Mouse (Mus musculus) testis, adult 2 months (tissue): ENCODE results near the gene Eif3f. TPM values are rescaled to one million over a fixed set of nuclear protein-coding genes. Genes with fewer than 3 reads are reported as not detected.

Source experiments
- H3K27ac ChIP-seq: fragments of 200-500 bp; 2 replicates; pipeline ENCODE4 v1.5.1; 2012; ENCODE audit warnings: low read depth, low read length; ENCODE audit not compliant: control insufficient read depth, insufficient read depth
- H3K27me3 ChIP-seq: fragments of 200-500 bp; 2 replicates; pipeline ENCODE4 v1.6.1; 2012; ENCODE audit warnings: mild to moderate bottlenecking, low read length, moderate library complexity; ENCODE audit not compliant: control insufficient read depth, insufficient read depth
- H3K36me3 ChIP-seq: fragments of 200-500 bp; 2 replicates; pipeline ENCODE4 v1.6.1; 2012; ENCODE audit warnings: mild to moderate bottlenecking, low read length; ENCODE audit not compliant: control insufficient read depth, insufficient read depth
- H3K4me1 ChIP-seq: fragments of 200-500 bp; 2 replicates; pipeline ENCODE4 v1.6.1; 2012; ENCODE audit warnings: low read length; ENCODE audit not compliant: control insufficient read depth, insufficient read depth
- H3K4me3 ChIP-seq: fragments of 200-500 bp; 2 replicates; pipeline ENCODE4 v1.5.1; 2012; ENCODE audit warnings: low read depth, mild to moderate bottlenecking, low read length, moderate library complexity, mixed read lengths; ENCODE audit not compliant: control insufficient read depth
- CTCF ChIP-seq: fragments of 200-500 bp; IDR thresholded peaks from 2 replicates; pipeline ENCODE4 v1.5.1; 2012; ENCODE audit warnings: low read depth, mild to moderate bottlenecking, inconsistent platforms, low read length, moderate library complexity; ENCODE audit not compliant: control insufficient read depth, insufficient read depth, insufficient replicate concordance
- POLR2A ChIP-seq: fragments of 200-500 bp; IDR thresholded peaks from 2 replicates; pipeline ENCODE4 v1.6.1; 2012; ENCODE audit warnings: low read depth, mild to moderate bottlenecking, inconsistent platforms, low read length, moderate library complexity; ENCODE audit not compliant: control insufficient read depth
- polyA plus RNA-seq: library from polyadenylated mRNA; depleted of rRNA; stranded (reverse); fragments of >200 nt; gene quantifications from 2 replicates; pipeline ENCODE4 v1.2.3, GENCODE M21; 2012

The Eif3f gene
- polyA plus RNA-seq, 1 experiment: 54.7 TPM

DNA sequence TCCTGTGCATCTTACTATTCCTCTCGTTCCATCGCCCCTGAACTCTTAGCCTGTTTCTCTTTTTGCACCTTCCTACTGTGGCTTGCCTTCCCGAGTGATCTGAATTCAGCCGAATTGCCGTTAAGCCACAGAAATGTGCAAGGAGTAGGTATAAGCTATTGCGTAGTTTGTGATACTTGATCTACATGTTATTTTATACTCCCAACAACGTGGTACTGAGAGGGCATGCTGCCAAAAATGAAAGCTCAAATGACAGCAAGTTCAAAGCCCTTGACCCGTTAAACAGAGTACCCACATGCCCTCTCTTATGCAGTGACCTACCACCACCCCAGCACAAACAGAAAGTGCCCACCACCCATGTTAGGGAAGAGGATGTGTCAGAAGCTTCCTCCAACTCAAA is 619 bp downstream of the Eif3f start:
- no peaks in the 10 kb centered on the region for H3K36me3 ChIP-seq
- peak overlapping the region; percentile 98 for H3K4me3 ChIP-seq
- peaks cover 4% of the 10 kb centered on the region for H3K4me1 ChIP-seq
- TF ChIP-seq CTCF (no peak), POLR2A (no peak)
- no peak overlapping the region for H3K27ac ChIP-seq
- no peaks in the 10 kb centered on the region for H3K27me3 ChIP-seq

DNA sequence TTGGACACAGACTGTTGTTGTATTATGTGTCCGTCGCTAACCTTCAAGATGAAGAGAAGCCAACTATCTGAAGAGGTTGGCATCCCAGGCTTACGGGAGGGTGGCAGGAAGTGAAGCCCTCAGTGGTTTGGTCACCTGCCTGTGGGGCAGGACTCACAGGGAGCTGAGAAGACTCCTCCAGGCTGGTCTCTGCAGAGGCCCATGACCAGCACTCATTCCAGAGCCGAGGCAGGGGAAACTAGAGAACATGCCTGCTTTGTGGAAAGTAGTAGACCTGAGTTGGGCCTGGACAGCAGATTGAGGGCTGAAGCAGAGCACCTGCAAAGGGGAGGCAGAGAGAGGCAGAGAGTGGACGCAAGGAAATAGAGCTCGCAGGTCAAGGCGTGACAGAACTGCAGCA is 1.2 kb downstream of the Eif3f start:
- no peak for TF ChIP-seq POLR2A
- TF ChIP-seq CTCF: no peak
- H3K27ac ChIP-seq: no peak overlapping the region
- H3K4me1 ChIP-seq: peaks cover 4% of the 10 kb centered on the region
- H3K27me3 ChIP-seq: no peaks in the 10 kb centered on the region
- peaks cover 3% of the 10 kb centered on the region for H3K36me3 ChIP-seq
- H3K4me3 ChIP-seq: no peak overlapping the region

DNA sequence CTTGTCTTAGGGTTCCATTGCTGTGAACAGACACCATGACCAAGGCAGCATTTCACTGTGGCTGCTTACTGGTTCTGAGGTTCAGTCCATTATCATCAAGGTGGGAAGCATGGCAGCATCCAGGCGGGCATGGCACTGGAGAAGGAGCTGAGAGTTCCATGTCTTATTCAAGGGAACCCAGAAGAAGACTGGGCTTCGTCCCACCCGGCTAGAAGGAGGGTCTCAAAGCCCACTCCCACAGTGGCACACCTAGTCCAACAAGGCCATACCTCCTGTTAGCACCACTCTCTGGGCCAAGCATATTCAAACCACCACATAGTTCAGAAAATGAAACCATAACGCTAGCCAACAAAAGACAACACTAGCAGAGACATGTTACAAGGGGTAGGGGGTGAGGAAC is 2.4 kb downstream of the Eif3f start:
- Histone ChIP-seq H3K4me3 (no peak overlapping the region), H3K4me1 (peaks cover 4% of the 10 kb centered on the region), H3K27me3 (no peaks in the 10 kb centered on the region), H3K27ac (no peak overlapping the region), H3K36me3 (peaks cover 3% of the 10 kb centered on the region)
- no peak for TF ChIP-seq POLR2A

DNA sequence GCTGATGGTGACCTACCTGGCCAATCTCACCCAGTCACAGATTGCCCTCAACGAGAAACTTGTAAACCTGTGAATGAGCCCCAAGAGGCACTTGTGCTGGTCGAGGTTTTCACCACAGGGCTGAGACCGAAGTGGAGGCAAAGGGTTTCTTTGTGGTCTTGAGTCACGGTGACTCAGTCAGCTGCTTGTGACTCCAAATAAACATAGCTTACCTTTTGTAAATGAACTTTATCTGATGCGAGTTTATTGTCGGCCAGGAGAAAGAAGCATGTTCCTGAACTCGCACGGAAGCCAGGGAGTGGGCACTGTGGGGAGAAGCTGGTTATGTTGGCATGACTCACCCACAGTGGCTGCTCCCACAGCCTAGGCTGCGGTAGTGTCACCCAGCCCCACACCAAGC is 7.2 kb downstream of the Eif3f start:
- TF ChIP-seq POLR2A: no peak
- TF ChIP-seq CTCF: no peak
- Histone ChIP-seq H3K36me3 (peaks cover 3% of the 10 kb centered on the region), H3K27ac (no peak overlapping the region), H3K4me1 (no peaks in the 10 kb centered on the region), H3K27me3 (no peaks in the 10 kb centered on the region), H3K4me3 (no peak overlapping the region)

DNA sequence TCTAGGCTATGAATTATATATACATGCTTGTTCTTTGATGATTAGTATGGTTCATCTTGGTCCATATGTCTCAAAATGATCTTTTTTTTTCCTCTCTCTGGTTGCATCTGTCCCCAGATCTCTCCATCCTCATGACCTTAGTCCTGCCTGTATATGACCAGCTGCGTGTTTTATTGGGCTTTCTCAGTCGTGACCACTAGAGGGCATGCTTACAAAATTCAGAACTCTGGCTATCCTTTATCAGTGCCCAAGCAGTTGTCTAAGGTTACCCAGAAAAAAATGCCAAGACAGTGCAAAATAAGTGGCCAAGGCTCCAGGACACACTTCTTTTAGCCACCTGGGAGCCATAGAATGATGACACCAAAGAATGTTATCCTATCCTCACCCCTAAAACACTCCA is 9.8 kb downstream of the Eif3f start:
- Histone ChIP-seq H3K27ac (no peak overlapping the region), H3K4me1 (no peaks in the 10 kb centered on the region), H3K36me3 (peaks cover 3% of the 10 kb centered on the region), H3K27me3 (no peaks in the 10 kb centered on the region), H3K4me3 (no peak overlapping the region)
- TF ChIP-seq POLR2A: no peak
- no peak for TF ChIP-seq CTCF

DNA sequence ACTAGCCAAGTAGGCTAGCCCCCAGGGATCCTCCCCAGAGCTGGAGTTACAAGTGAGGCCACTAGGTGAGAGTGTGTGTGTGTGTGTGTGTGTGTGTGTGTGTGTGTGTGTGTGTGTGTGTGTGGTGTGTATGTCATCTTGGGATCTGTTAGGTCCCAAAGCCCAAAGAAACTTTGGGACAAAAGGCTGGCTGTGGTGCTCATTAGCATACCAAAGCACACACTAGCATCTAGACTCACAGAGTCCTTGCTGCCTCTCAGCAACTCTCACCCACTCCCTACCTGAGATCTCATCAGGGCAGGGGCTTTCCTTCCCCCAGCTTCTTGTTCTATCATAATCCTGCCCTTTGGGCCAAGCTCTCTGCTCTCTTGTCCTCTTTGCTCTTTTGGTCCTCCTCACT is 14.4 kb downstream of the Eif3f start:
- no peaks in the 10 kb centered on the region for H3K27me3 ChIP-seq
- TF ChIP-seq POLR2A (no peak), CTCF (no peak)
- no peak overlapping the region for H3K4me3 ChIP-seq
- no peak overlapping the region for H3K27ac ChIP-seq
- H3K36me3 ChIP-seq: no peaks in the 10 kb centered on the region
- H3K4me1 ChIP-seq: peaks cover 4% of the 10 kb centered on the region

DNA sequence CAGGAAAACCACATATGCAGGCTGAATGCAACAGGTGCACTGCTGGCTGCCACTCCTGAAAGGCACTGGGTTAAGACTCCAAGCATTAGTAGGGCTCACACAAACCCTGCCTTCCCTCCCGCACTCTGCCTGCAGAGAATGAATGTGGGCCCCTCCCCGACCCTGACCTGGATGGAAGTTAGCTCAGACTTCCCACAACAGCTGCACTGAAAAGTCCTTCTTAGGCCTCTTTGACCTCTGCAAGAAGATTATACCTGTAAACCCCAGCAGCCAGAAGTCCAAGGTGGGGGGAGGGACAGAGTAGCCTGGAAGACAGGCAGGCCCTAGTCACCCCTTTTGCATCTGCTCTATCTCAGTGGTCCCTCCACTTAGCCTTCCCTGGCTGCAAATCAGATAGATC is 15.1 kb downstream of the Eif3f start:
- Histone ChIP-seq H3K36me3 (no peaks in the 10 kb centered on the region), H3K27ac (no peak overlapping the region), H3K4me3 (peak overlapping the region; percentile 14), H3K27me3 (no peaks in the 10 kb centered on the region), H3K4me1 (peaks cover 4% of the 10 kb centered on the region)
- no peak for TF ChIP-seq POLR2A
- TF ChIP-seq CTCF: no peak

DNA sequence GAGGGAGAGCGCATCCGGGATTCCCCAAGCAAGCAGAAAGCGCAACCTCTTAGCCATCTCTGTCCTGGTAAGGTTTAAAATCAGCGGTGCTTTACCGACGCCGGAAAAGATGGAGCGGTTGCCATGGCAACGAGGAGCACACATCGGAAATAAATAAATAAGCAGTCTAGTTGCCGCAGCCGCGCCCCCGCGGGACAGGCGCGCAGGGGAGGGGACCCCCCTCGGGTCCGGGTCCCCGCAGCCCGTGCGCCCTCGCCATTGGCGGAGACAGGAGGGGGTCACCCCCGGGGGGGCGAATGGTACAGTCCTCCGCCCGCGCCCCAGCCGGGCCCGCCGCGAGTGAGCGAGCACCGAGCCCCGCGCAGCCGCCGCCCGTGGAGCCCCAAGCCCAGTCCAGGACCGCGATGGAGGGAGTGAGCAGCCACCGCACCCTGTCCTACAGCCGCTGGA is 16.1 kb downstream of the Eif3f start, which contains the start of gene Tub:
Gene Tub (plus strand): TSS at position 27 of the 450 bp plus-strand sequence.
- Histone ChIP-seq H3K4me3 (peak within 1 kb of the TSS; percentile 86), H3K4me1 (peaks cover 4% of the 10 kb centered on the region), H3K36me3 (no peaks in the 10 kb centered on the region), H3K27ac (no peak within 1 kb of the TSS), H3K27me3 (no peaks in the 10 kb centered on the region)
- TF ChIP-seq CTCF (no peak), POLR2A (no peak)
